Mouse (Mus musculus): ENCODE results near the gene P2ry2.
A peak's percentile ranks its signal among the peaks of the same experiment; 100 is the strongest.

The P2ry2 gene

GRCm38 (mm10) chr7:100984452-100985395 is 27.9 kb downstream of the P2ry2 start:
- no peak for DNase-seq (ENCODE audit: low read depth, low spot score)

- DNase-seq (ENCODE audit: low read depth, low spot score) = peak; percentile 21
Observed at GRCm38 (mm10) chr7:100979175-100979574, 33.5 kb downstream of the P2ry2 start.

GRCm38 (mm10) chr7:100978171-100978570 is 34.5 kb downstream of the P2ry2 start:
- DNase-seq (ENCODE audit: low read depth, low spot score) = no peak

GRCm38 (mm10) chr7:100974135-100974903 is 38.3 kb downstream of the P2ry2 start, which contains the start of gene P2ry6:
Gene P2ry6, minus strand, starts transcription at chr7:100974649.
- DNase-seq (ENCODE audit: low read depth, low spot score) = no peak

GRCm38 (mm10) chr7:100972875-100973274 is 39.8 kb downstream of the P2ry2 start:
- DNase-seq (ENCODE audit: low read depth, low spot score) = peak; percentile 67

- DNase-seq (ENCODE audit: low read depth, low spot score) = no peak
Observed at GRCm38 (mm10) chr7:100968874-100969659, 43.6 kb downstream of the P2ry2 start.

- no peak for DNase-seq (ENCODE audit: low read depth, low spot score)
Observed at GRCm38 (mm10) chr7:100968376-100968775, 44.3 kb downstream of the P2ry2 start.

GRCm38 (mm10) chr7:100967850-100968249 is 44.8 kb downstream of the P2ry2 start:
- no peak for DNase-seq (ENCODE audit: low read depth, low spot score)

GRCm38 (mm10) chr7:100966014-100966413 is 46.7 kb downstream of the P2ry2 start:
- no peak for DNase-seq (ENCODE audit: low read depth, low spot score)

GRCm38 (mm10) chr7:100965079-100965478 is 47.6 kb downstream of the P2ry2 start:
- DNase-seq (ENCODE audit: low read depth, low spot score) = peak; percentile 43

GRCm38 (mm10) chr7:100964242-100964641 is 48.4 kb downstream of the P2ry2 start:
- DNase-seq (ENCODE audit: low read depth, low spot score) = peak; percentile 46

- no peak for DNase-seq (ENCODE audit: low read depth, low spot score)
Observed at GRCm38 (mm10) chr7:100963381-100963780, 49.3 kb downstream of the P2ry2 start.

GRCm38 (mm10) chr7:100961146-100961545 is 51.5 kb downstream of the P2ry2 start:
- no peak for DNase-seq (ENCODE audit: low read depth, low spot score)

GRCm38 (mm10) chr7:100960462-100960861 is 52.2 kb downstream of the P2ry2 start:
- DNase-seq (ENCODE audit: low read depth, low spot score) = no peak

GRCm38 (mm10) chr7:100958426-100958825 is 54.2 kb downstream of the P2ry2 start:
- DNase-seq (ENCODE audit: low read depth, low spot score) = no peak

- DNase-seq (ENCODE audit: low read depth, low spot score) = peak; percentile 18
Observed at GRCm38 (mm10) chr7:100952686-100953085, 60.0 kb downstream of the P2ry2 start.

GRCm38 (mm10) chr7:100951903-100952302 is 60.8 kb downstream of the P2ry2 start:
- peak; percentile 19 for DNase-seq (ENCODE audit: low read depth, low spot score)

- peak; percentile 62 for DNase-seq (ENCODE audit: low read depth, low spot score)
Observed at GRCm38 (mm10) chr7:100950481-100951010, 62.1 kb downstream of the P2ry2 start.

- DNase-seq (ENCODE audit: low read depth, low spot score) = no peak
Observed at GRCm38 (mm10) chr7:100950031-100950430, 62.6 kb downstream of the P2ry2 start.

All from brain, adult 2 months (tissue).